In genomic region chr6:117878700-117879407, GRCm38 (mm10) we compare ENCODE assay signal across 7 mouse cellular contexts. TPM values are rescaled to one million over a fixed set of nuclear protein-coding genes. Genes with fewer than 3 reads are reported as not detected.
DNase-seq lines count a peak whose midpoint lies in the region; ATAC-seq and TF ChIP-seq lines count a peak whose summit lies in the region.

No protein-coding gene starts in this region.

- in situ Hi-C loops in CH12.LX (cut with MboI; ENCODE audit: low pct_ligation_motif_present, low pct_unique_long_range_greater_than_20kb, low sequenced_read_pairs): no loop called here

- peak; percentile 86 for ATAC-seq in heart, embryonic 12.5 days (ENCODE audit: insufficient number of reproducible peaks, low FRiP score)
- peak; percentile 88 for ATAC-seq in lung, embryonic 14.5 days (ENCODE audit: insufficient read depth)

- 11% methylated on average over 26 of the region's 26 CpGs for WGBS in heart, embryonic 12.5 days
- WGBS in lung, embryonic 14.5 days: 9% methylated on average over 26 of the region's 26 CpGs

- no peak; the same call in 1 of the 2 replicates for TF ChIP-seq POLR2A in CH12.LX (IDR thresholded peaks at IDR 0.05; ENCODE audit: low read depth, low read length)

- TF ChIP-seq CTCF in CH12.LX (conservative IDR thresholded peaks at IDR 0.05 in 1 of 2, IDR thresholded peaks at IDR 0.05 in 1 of 2; ENCODE audit: low read depth in 2 of 2, low read length in 2 of 2): no peak
- no peak for TF ChIP-seq CTCF in lung, embryonic 14.5 days (IDR thresholded peaks at IDR 0.05; ENCODE audit: low read depth)

- peaks cover 8 to 40% of the 10 kb centered on the region in 2 experiments; a peak in 3 of 4 replicates for H3K4me1 ChIP-seq in CH12.LX (ENCODE audit: control insufficient read depth in 1 of 2, insufficient read depth in 2 of 2)
- H3K4me1 ChIP-seq in heart, embryonic 12.5 days (replicated peaks): 0 out of 2 replicates have a peak, but pooled peaks cover 7% of the 10 kb centered on the region
- H3K4me1 ChIP-seq in lung, embryonic 14.5 days (ENCODE audit: insufficient read depth): peaks cover 5% of the 10 kb centered on the region

- TF ChIP-seq RAD21 in CH12.LX (IDR thresholded peaks at IDR 0.05; ENCODE audit: low read depth, low read length): no peak

- H3K79me2 ChIP-seq in CH12.LX (replicated peaks; ENCODE audit: control insufficient read depth, extremely low read depth, insufficient read depth, poor library complexity, severe bottlenecking): no peaks in the 10 kb centered on the region

- peak overlapping the region; percentile 93 for H3K4me2 ChIP-seq in CH12.LX (ENCODE audit: insufficient read depth, low read depth, poor library complexity, severe bottlenecking)
- peak overlapping the region; percentile 65 for H3K4me2 ChIP-seq in heart, embryonic 12.5 days
- peak overlapping the region; percentile 73 for H3K4me2 ChIP-seq in lung, embryonic 14.5 days

- peak overlapping the region; percentile 66 to 83 (median 68) for H3K4me3 ChIP-seq in CH12.LX (replicated peaks in 1 of 3; ENCODE audit: low read depth in 2 of 3, low read length in 2 of 3, poor library complexity in 1 of 3)
- H3K4me3 ChIP-seq in heart, embryonic 12.5 days: peak overlapping the region; percentile 50
- peak overlapping the region; percentile 44 for H3K4me3 ChIP-seq in lung, embryonic 14.5 days (ENCODE audit: low read depth, low read length)

- no peaks in the 10 kb centered on the region for H3K9me3 ChIP-seq in CH12.LX (replicated peaks; ENCODE audit: low read length)
- no peaks in the 10 kb centered on the region for H3K9me3 ChIP-seq in heart, embryonic 12.5 days (replicated peaks)
- H3K9me3 ChIP-seq in lung, embryonic 14.5 days (ENCODE audit: low read depth, low read length): no peaks in the 10 kb centered on the region

- DNase-seq in A20 (ENCODE audit: low read depth, low spot score): peak; percentile 98
- peak; percentile 94 for DNase-seq in CH12.LX (ENCODE audit: extremely low read depth)
- peak; percentile 82 for DNase-seq in embryo, embryonic 11.5 days (ENCODE audit: low read depth, low spot score)
- peak; percentile 90 to 96 for DNase-seq in kidney, postnatal 25 days
- DNase-seq in lung, embryonic 14.5 days: peak; percentile 95
- DNase-seq in retina, adult 2 months (ENCODE audit: low read depth, low spot score): peak; percentile 90

- TF ChIP-seq EP300 in CH12.LX (IDR thresholded peaks at IDR 0.05; ENCODE audit: low read length): no peak

- H3K27me3 ChIP-seq in CH12.LX (replicated peaks): no peaks in the 10 kb centered on the region
- H3K27me3 ChIP-seq in heart, embryonic 12.5 days (replicated peaks): no peaks in the 10 kb centered on the region
- H3K27me3 ChIP-seq in lung, embryonic 14.5 days (ENCODE audit: insufficient read depth, low read length): no peaks in the 10 kb centered on the region

- peak overlapping the region; percentile 94 for H3K27ac ChIP-seq in CH12.LX (ENCODE audit: insufficient read depth, low read depth)
- H3K27ac ChIP-seq in heart, embryonic 12.5 days (ENCODE audit: poor library complexity, severe bottlenecking): peak overlapping the region; percentile 96
- H3K27ac ChIP-seq in lung, embryonic 14.5 days (ENCODE audit: low read depth): peak overlapping the region; percentile 99

- H3K9ac ChIP-seq in CH12.LX (ENCODE audit: insufficient read depth, low read depth): peak overlapping the region; percentile 86
- peak overlapping the region; percentile 68 for H3K9ac ChIP-seq in heart, embryonic 12.5 days
- peak overlapping the region; percentile 76 for H3K9ac ChIP-seq in lung, embryonic 14.5 days

- H3K36me3 ChIP-seq in CH12.LX (replicated peaks in 1 of 2; ENCODE audit: control insufficient read depth in 1 of 2, insufficient read depth in 1 of 2, low read length in 1 of 2): peaks cover 0 to under 1% of the 10 kb centered on the region in 2 experiments
- no peaks in the 10 kb centered on the region for H3K36me3 ChIP-seq in heart, embryonic 12.5 days
- H3K36me3 ChIP-seq in lung, embryonic 14.5 days (ENCODE audit: insufficient read depth): no peaks in the 10 kb centered on the region

- dilution Hi-C loops in CH12.LX (cut with MboI; ENCODE audit: extremely low pct_ligation_motif_present, extremely low pct_unique_long_range_greater_than_20kb, low sequenced_read_pairs): no loop called here

TF ChIP-seq in CH12.LX, 34 proteins besides CTCF, POLR2A, EP300 and RAD21:
- TF ChIP-seq MAZ (IDR thresholded peaks at IDR 0.05; ENCODE audit: low read depth, low read length) (peak; percentile 84; the same call in 1 of the 2 replicates), CHD2 (IDR thresholded peaks at IDR 0.05; ENCODE audit: low read length) (peak; percentile 34), TBP (conservative IDR thresholded peaks at IDR 0.05; ENCODE audit: low read depth, low read length) (peak; percentile 70; the same call in 1 of the 2 replicates), UBTF (IDR thresholded peaks at IDR 0.05; ENCODE audit: low read depth, low read length) (no peak), TCF12 (IDR thresholded peaks at IDR 0.05; ENCODE audit: low read depth, low read length) (0 out of 2 replicates have a peak, but pooled peaks have one; percentile 48), MYC (IDR thresholded peaks at IDR 0.05; ENCODE audit: low read depth, low read length) (no peak), JUND (conservative IDR thresholded peaks at IDR 0.05; ENCODE audit: low read depth, low read length) (0 out of 2 replicates have a peak, but pooled peaks have one; percentile 26), ETS1 (conservative IDR thresholded peaks at IDR 0.05; ENCODE audit: low read depth, low read length) (peak; percentile 23), HCFC1 (IDR thresholded peaks at IDR 0.05; ENCODE audit: low read depth, low read length) (peak; percentile 78), IRF4 (IDR thresholded peaks at IDR 0.05; ENCODE audit: low read depth, low read length) (peak; percentile 46; the same call in 1 of the 2 replicates), ZMIZ1 (IDR thresholded peaks at IDR 0.05; ENCODE audit: low read depth, low read length) (peak; percentile 85; the same call in 1 of the 2 replicates), ELF1 (IDR thresholded peaks at IDR 0.05; ENCODE audit: low read depth, low read length) (peak; percentile 96), JUN (IDR thresholded peaks at IDR 0.05; ENCODE audit: insufficient read depth, low read depth, low read length) (no peak), BHLHE40 (IDR thresholded peaks at IDR 0.05; ENCODE audit: low read depth, low read length) (no peak), RCOR1 (conservative IDR thresholded peaks at IDR 0.05; ENCODE audit: low read depth, low read length) (no peak), ZC3H11A (IDR thresholded peaks at IDR 0.05; ENCODE audit: low read depth, low read length) (no peak), ZKSCAN1 (IDR thresholded peaks at IDR 0.05; ENCODE audit: borderline replicate concordance, low read depth, low read length) (no peak), NELFE (IDR thresholded peaks at IDR 0.05; ENCODE audit: low read depth, low read length) (no peak), MAFK (IDR thresholded peaks at IDR 0.05; ENCODE audit: insufficient replicate concordance, low read length) (no peak), MEF2A (IDR thresholded peaks at IDR 0.05; ENCODE audit: borderline replicate concordance, low read depth, low read length) (no peak), ZNF384 (IDR thresholded peaks at IDR 0.05; ENCODE audit: low read depth, low read length) (no peak), USF2 (conservative IDR thresholded peaks at IDR 0.05; ENCODE audit: low read depth, low read length) (no peak)

RNA-seq across cellular contexts. Expression of gene Zfp239, which starts 17.0 kb away (rescaled TPM):
- total RNA-seq in CH12.LX (2012; rRNA removed) (13.1 and 16.2 TPM in 2 replicates), CH12.LX (2014; rRNA removed) (19.6 and 20.4 TPM in 2 replicates)
- 15.1 and 16.6 TPM in 2 replicates for polyA plus RNA-seq in CH12.LX (2012; ENCODE audit: insufficient read length, low read depth)
- 2.5 and 2.9 TPM in 2 replicates for polyA plus RNA-seq in heart, embryonic 12.5 days (2016; fragmentation: Nextera tagmentation; extraction: Ambion mirVana)
- 9.3 and 12.3 TPM in 2 replicates for polyA plus RNA-seq in lung, embryonic 14.5 days (2014; fragmentation: Nextera tagmentation; extraction: Ambion mirVana)

RNA-seq across cellular contexts. Expression of gene Hnrnpf, which starts 21.3 kb away (rescaled TPM):
- total RNA-seq in CH12.LX (2012; rRNA removed) (598 and 821 TPM in 2 replicates), CH12.LX (2014; rRNA removed) (1,196 and 1,374 TPM in 2 replicates)
- 790 and 847 TPM in 2 replicates for polyA plus RNA-seq in CH12.LX (2012; ENCODE audit: insufficient read length, low read depth)
- 530 and 545 TPM in 2 replicates for polyA plus RNA-seq in heart, embryonic 12.5 days (2016; fragmentation: Nextera tagmentation; extraction: Ambion mirVana)
- 803 and 809 TPM in 2 replicates for polyA plus RNA-seq in lung, embryonic 14.5 days (2014; fragmentation: Nextera tagmentation; extraction: Ambion mirVana)

RNA-seq across cellular contexts. Expression of gene Zfp637, which starts 37.9 kb away (rescaled TPM):
- total RNA-seq in CH12.LX (2012; rRNA removed) (19.7 and 21.7 TPM in 2 replicates), CH12.LX (2014; rRNA removed) (18.7 and 21.3 TPM in 2 replicates)
- 11.9 and 12.5 TPM in 2 replicates for polyA plus RNA-seq in CH12.LX (2012; ENCODE audit: insufficient read length, low read depth)
- polyA plus RNA-seq in heart, embryonic 12.5 days (2016; fragmentation: Nextera tagmentation; extraction: Ambion mirVana): 54.4 and 58.9 TPM in 2 replicates
- 151 and 160 TPM in 2 replicates for polyA plus RNA-seq in lung, embryonic 14.5 days (2014; fragmentation: Nextera tagmentation; extraction: Ambion mirVana)

RNA-seq across cellular contexts. Expression of gene Fxyd4, which starts 58.6 kb away (rescaled TPM):
- total RNA-seq in CH12.LX (2012; rRNA removed) (not detected in 2 replicates), CH12.LX (2014; rRNA removed) (not detected in 2 replicates)
- 0.55 TPM in 1 of 2 replicates, not detected in the other for polyA plus RNA-seq in CH12.LX (2012; ENCODE audit: insufficient read length, low read depth)
- polyA plus RNA-seq in heart, embryonic 12.5 days (2016; fragmentation: Nextera tagmentation; extraction: Ambion mirVana): 1.2 and 1.5 TPM in 2 replicates
- polyA plus RNA-seq in lung, embryonic 14.5 days (2014; fragmentation: Nextera tagmentation; extraction: Ambion mirVana): 3.6 and 3.9 TPM in 2 replicates

Comparison
In these comparisons a context has a peak if more than half of its experiments do, and no peak if none do; other contexts are left out.
1. Peak in every context shown above with its lines: DNase-seq, ATAC-seq, H3K4me3 ChIP-seq and H3K27ac ChIP-seq.